17 mouse cellular contexts compared by ENCODE assay signal in the genomic region with DNA sequence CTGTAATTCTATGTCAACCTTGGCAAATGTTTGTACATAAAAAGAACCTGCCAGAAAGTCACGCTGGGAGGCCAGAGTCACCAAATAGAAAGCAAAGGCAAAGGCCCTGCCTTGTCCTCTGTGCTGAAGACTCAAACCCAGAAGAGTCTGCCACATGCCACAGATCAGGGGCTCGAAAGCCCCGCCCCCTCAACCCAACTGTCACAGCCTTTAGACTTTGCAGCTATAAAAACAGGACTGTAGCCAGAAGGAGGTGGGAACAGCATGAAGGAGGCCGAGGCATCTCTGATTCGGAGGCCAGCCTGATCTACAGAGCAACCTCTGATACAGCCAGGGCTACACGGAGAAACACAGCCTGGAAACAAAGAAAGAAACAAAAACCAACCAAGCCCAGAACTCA. TPM values are rescaled to one million over a fixed set of nuclear protein-coding genes. Genes with fewer than 3 reads are reported as not detected.
DNase-seq lines count a peak whose midpoint lies in the region; ATAC-seq and TF ChIP-seq lines count a peak whose summit lies in the region.
"Had no signal": no experiment of that assay in that cellular context is flagged by ENCODE, and none has a peak within 500 bp of the region (broad histone marks: within the 10 kb centered on the region; RNA-seq: fewer than 3 reads in every experiment).

No protein-coding gene starts in this region.

- intact Hi-C loops in heart, postnatal 10 days (cut with DNase I): no loop called here

- no peak; the same call in 1 of the 2 replicates for ATAC-seq in heart, embryonic 11.5 days (replicated peaks; ENCODE audit: insufficient number of reproducible peaks, low FRiP score, low TSS enrichment)
- 0 out of 2 replicates have a peak, but pooled peaks have one; percentile 26 for ATAC-seq in kidney, embryonic 14.5 days (ENCODE audit: low FRiP score, low TSS enrichment)
- ATAC-seq in intestine, postnatal 0 days: peak; percentile 69
- ATAC-seq in hindbrain, embryonic 16.5 days: no peak
- ATAC-seq: midbrain, embryonic 13.5 days; Patski had no signal

- H3K4me1 ChIP-seq in heart, embryonic 11.5 days (ENCODE audit: control insufficient read depth, insufficient read depth, low read length): peaks cover 42% of the 10 kb centered on the region
- peaks cover 47% of the 10 kb centered on the region for H3K4me1 ChIP-seq in kidney, embryonic 14.5 days (ENCODE audit: control insufficient read depth, insufficient read depth, low read length)
- 0 out of 2 replicates have a peak, but pooled peaks cover 22% of the 10 kb centered on the region for H3K4me1 ChIP-seq in intestine, postnatal 0 days (replicated peaks; ENCODE audit: control insufficient read depth, insufficient read depth, low read length)
- peaks cover 2% of the 10 kb centered on the region; the same call in 1 of the 2 replicates for H3K4me1 ChIP-seq in hindbrain, embryonic 16.5 days (ENCODE audit: control insufficient read depth, insufficient read depth, low read depth, low read length)
- H3K4me1 ChIP-seq: liver, embryonic 15.5 days; midbrain, embryonic 13.5 days had no signal

- no peak for TF ChIP-seq CTCF in intestine, postnatal 0 days (IDR thresholded peaks at IDR 0.05; ENCODE audit: low read depth)

- no peak for DNase-seq in heart, postnatal 10 days
- DNase-seq in kidney, adult 18-20 months: no peak
- DNase-seq in ZHBTc4 (ENCODE audit: low read depth, low spot score): peak; percentile 67
- DNase-seq in thymus, postnatal 25 days: no peak
- DNase-seq: B cell, adult 2 months; gastrocnemius, postnatal 25 days; left cerebral cortex, postnatal 4 days had no signal

- H3K9me3 ChIP-seq in heart, embryonic 11.5 days (replicated peaks; ENCODE audit: control insufficient read depth, low read length): no peaks in the 10 kb centered on the region
- H3K9me3 ChIP-seq in kidney, embryonic 14.5 days (ENCODE audit: control insufficient read depth, low read length): no peaks in the 10 kb centered on the region
- H3K9me3 ChIP-seq in intestine, postnatal 0 days (ENCODE audit: control insufficient read depth): no peaks in the 10 kb centered on the region
- H3K9me3 ChIP-seq in hindbrain, embryonic 16.5 days (ENCODE audit: control insufficient read depth, low read length): no peaks in the 10 kb centered on the region
- H3K9me3 ChIP-seq: embryonic facial prominence, embryonic 15.5 days; hindbrain, embryonic 13.5 days; liver, embryonic 15.5 days; midbrain, embryonic 13.5 days had no signal

- no peaks in the 10 kb centered on the region for H3K27me3 ChIP-seq in heart, embryonic 11.5 days (ENCODE audit: control insufficient read depth, insufficient read depth, low read length)
- H3K27me3 ChIP-seq in kidney, embryonic 14.5 days (ENCODE audit: control insufficient read depth, insufficient read depth, low read length): no peaks in the 10 kb centered on the region
- no peaks in the 10 kb centered on the region for H3K27me3 ChIP-seq in intestine, postnatal 0 days (replicated peaks; ENCODE audit: control insufficient read depth, insufficient read depth, low read length)
- H3K27me3 ChIP-seq in hindbrain, embryonic 16.5 days (replicated peaks; ENCODE audit: control insufficient read depth, insufficient read depth, low read length): no peaks in the 10 kb centered on the region
- H3K27me3 ChIP-seq: embryonic facial prominence, embryonic 15.5 days; hindbrain, embryonic 13.5 days; liver, embryonic 15.5 days; midbrain, embryonic 13.5 days had no signal

- WGBS in heart, embryonic 11.5 days (ENCODE audit: insufficient replicate concordance): 41% methylated on average over 6 of the region's 6 CpGs
- WGBS in kidney, embryonic 14.5 days: 43% methylated on average over 6 of the region's 6 CpGs
- 24% methylated on average over 6 of the region's 6 CpGs for WGBS in intestine, postnatal 0 days
- 56% methylated on average over 6 of the region's 6 CpGs for WGBS in hindbrain, embryonic 16.5 days

- H3K27ac ChIP-seq in heart, embryonic 11.5 days (ENCODE audit: low read depth, low read length): peak overlapping the region; percentile 24; the same call in 1 of the 2 replicates
- H3K27ac ChIP-seq in kidney, embryonic 14.5 days (ENCODE audit: low read depth, low read length): no peak overlapping the region
- peak overlapping the region; percentile 87 for H3K27ac ChIP-seq in intestine, postnatal 0 days (ENCODE audit: low read depth, low read length)
- H3K27ac ChIP-seq in hindbrain, embryonic 16.5 days (ENCODE audit: low read depth, low read length): no peak overlapping the region
- H3K27ac ChIP-seq: embryonic facial prominence, embryonic 15.5 days; hindbrain, embryonic 13.5 days; liver, embryonic 15.5 days; midbrain, embryonic 13.5 days had no signal

- no peak overlapping the region for H3K9ac ChIP-seq in heart, embryonic 11.5 days (ENCODE audit: low read depth, low read length)
- H3K9ac ChIP-seq in kidney, embryonic 14.5 days (ENCODE audit: low read depth, low read length): no peak overlapping the region
- no peak overlapping the region for H3K9ac ChIP-seq in intestine, postnatal 0 days (ENCODE audit: low read depth, low read length)
- no peak overlapping the region for H3K9ac ChIP-seq in hindbrain, embryonic 16.5 days (ENCODE audit: low read depth, low read length)
- H3K9ac ChIP-seq: embryonic facial prominence, embryonic 15.5 days; hindbrain, embryonic 13.5 days; liver, embryonic 15.5 days; midbrain, embryonic 13.5 days had no signal

- H3K4me3 ChIP-seq in heart, embryonic 11.5 days (ENCODE audit: low read depth, low read length): no peak overlapping the region
- H3K4me3 ChIP-seq in kidney, embryonic 14.5 days (ENCODE audit: low read length): no peak overlapping the region
- no peak overlapping the region for H3K4me3 ChIP-seq in intestine, postnatal 0 days (ENCODE audit: low read depth, low read length)
- no peak overlapping the region for H3K4me3 ChIP-seq in hindbrain, embryonic 16.5 days (ENCODE audit: low read length)
- H3K4me3 ChIP-seq: embryonic facial prominence, embryonic 15.5 days; hindbrain, embryonic 13.5 days; liver, embryonic 15.5 days; midbrain, embryonic 13.5 days had no signal

- H3K4me2 ChIP-seq in heart, embryonic 11.5 days: no peak overlapping the region
- H3K4me2 ChIP-seq in kidney, embryonic 14.5 days (replicated peaks; ENCODE audit: low read depth, low read length): no peak overlapping the region
- peak overlapping the region; percentile 51; the same call in 1 of the 2 replicates for H3K4me2 ChIP-seq in intestine, postnatal 0 days (replicated peaks; ENCODE audit: low read depth)
- H3K4me2 ChIP-seq in hindbrain, embryonic 16.5 days (ENCODE audit: low read length): no peak overlapping the region
- H3K4me2 ChIP-seq: embryonic facial prominence, embryonic 15.5 days; hindbrain, embryonic 13.5 days; liver, embryonic 15.5 days; midbrain, embryonic 13.5 days had no signal

- no peaks in the 10 kb centered on the region for H3K36me3 ChIP-seq in heart, embryonic 11.5 days (ENCODE audit: control insufficient read depth, insufficient read depth, low read length)
- no peaks in the 10 kb centered on the region for H3K36me3 ChIP-seq in kidney, embryonic 14.5 days (ENCODE audit: control insufficient read depth, insufficient read depth, low read length)
- no peaks in the 10 kb centered on the region for H3K36me3 ChIP-seq in intestine, postnatal 0 days (ENCODE audit: control insufficient read depth, insufficient read depth)
- H3K36me3 ChIP-seq in hindbrain, embryonic 16.5 days (ENCODE audit: control insufficient read depth, insufficient read depth, low read length): no peaks in the 10 kb centered on the region
- H3K36me3 ChIP-seq: embryonic facial prominence, embryonic 15.5 days; hindbrain, embryonic 13.5 days; liver, embryonic 15.5 days; midbrain, embryonic 13.5 days had no signal

RNA-seq across cellular contexts. Expression of a gene that starts 37.8 kb away (rescaled TPM):
- 10.2 and 12.6 TPM in 2 replicates for polyA plus RNA-seq in heart, embryonic 11.5 days (2014; fragmentation: Nextera tagmentation; extraction: Ambion mirVana)
- total RNA-seq in heart, postnatal 10 days (2021): 1 to 10 TPM; 5.3 to 5.8 TPM
- 6.8 and 7.3 TPM in 2 replicates for polyA plus RNA-seq in kidney, embryonic 14.5 days (2014; fragmentation: Nextera tagmentation; extraction: Ambion mirVana)
- 8.3 and 9.8 TPM in 2 replicates for polyA plus RNA-seq in intestine, postnatal 0 days (2015; fragmentation: Nextera tagmentation; extraction: Ambion mirVana)
- 2.2 and 3.0 TPM in 2 replicates for polyA plus RNA-seq in hindbrain, embryonic 16.5 days (2015; fragmentation: Nextera tagmentation; extraction: Ambion mirVana)
- total RNA-seq: common myeloid progenitor, adult 5-6 weeks had no signal
- polyA plus RNA-seq: Patski had no signal

Comparison
In these comparisons a context has a peak if more than half of its experiments do, and no peak if none do; other contexts are left out.
1. ATAC-seq: peak in kidney, embryonic 14.5 days (single experiment) and intestine, postnatal 0 days (single experiment); none in heart, embryonic 11.5 days (single experiment) and hindbrain, embryonic 16.5 days (single experiment).
2. H3K27ac ChIP-seq: peak in heart, embryonic 11.5 days (single experiment) and intestine, postnatal 0 days (single experiment); none in kidney, embryonic 14.5 days (single experiment) and hindbrain, embryonic 16.5 days (single experiment).